Comparison of ENCODE assay signal across 8 mouse cellular contexts in the genomic region with DNA sequence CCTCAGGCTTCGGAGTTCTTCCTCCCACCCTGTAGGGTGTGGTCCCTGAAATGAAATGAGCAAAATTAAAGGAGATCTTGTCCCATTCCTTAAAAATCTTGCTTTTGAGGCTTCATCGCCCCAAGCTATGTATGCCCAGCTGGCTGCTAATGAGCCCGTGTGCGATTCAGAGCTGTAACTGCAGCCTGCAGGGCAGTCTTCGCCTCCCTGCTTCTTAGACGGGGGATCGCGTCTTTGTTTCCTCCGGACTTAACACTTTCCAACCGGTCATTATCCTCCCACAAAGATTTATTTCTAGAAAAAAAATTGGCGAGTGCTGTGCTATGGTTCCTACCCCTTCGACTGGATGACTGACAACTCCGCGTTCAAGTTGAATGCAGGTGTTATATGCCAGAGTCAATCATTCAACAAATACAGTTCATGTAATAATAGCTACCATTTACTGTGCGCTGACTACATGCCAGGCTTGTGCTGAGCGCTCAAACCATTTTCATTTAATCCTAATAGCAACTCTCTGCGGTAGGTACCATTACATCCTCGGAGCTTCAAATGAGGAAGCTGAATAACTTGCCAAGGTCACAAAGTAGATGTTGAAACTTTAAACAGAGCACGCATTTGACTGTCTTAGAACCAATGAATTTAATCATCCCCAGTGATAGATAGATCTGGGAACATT. TPM values are rescaled to one million over a fixed set of nuclear protein-coding genes. Genes with fewer than 3 reads are reported as not detected.
DNase-seq lines count a peak whose midpoint lies in the region; ATAC-seq and TF ChIP-seq lines count a peak whose summit lies in the region.

No protein-coding gene starts in this region.

- 6% methylated on average over 19 of the region's 19 CpGs for WGBS in kidney, embryonic 14.5 days
- 1% methylated on average over 19 of the region's 19 CpGs for WGBS in forebrain, embryonic 16.5 days
- 4% methylated on average over 19 of the region's 19 CpGs for WGBS in lung, postnatal 0 days

- peak overlapping the region; percentile 99 for H3K27ac ChIP-seq in kidney, embryonic 14.5 days (ENCODE audit: low read depth, low read length)
- H3K27ac ChIP-seq in forebrain, embryonic 16.5 days (ENCODE audit: low read length) = peak overlapping the region; percentile 100
- peak overlapping the region; percentile 100 for H3K27ac ChIP-seq in lung, postnatal 0 days (ENCODE audit: low read length)

- H3K9me3 ChIP-seq in kidney, embryonic 14.5 days (ENCODE audit: control insufficient read depth, low read length) = no peaks in the 10 kb centered on the region
- H3K9me3 ChIP-seq in forebrain, embryonic 16.5 days (ENCODE audit: control insufficient read depth, low read length) = no peaks in the 10 kb centered on the region
- no peaks in the 10 kb centered on the region for H3K9me3 ChIP-seq in lung, postnatal 0 days (ENCODE audit: low read length)

- no peaks in the 10 kb centered on the region for H3K27me3 ChIP-seq in kidney, embryonic 14.5 days (ENCODE audit: control insufficient read depth, insufficient read depth, low read length)
- H3K27me3 ChIP-seq in forebrain, embryonic 16.5 days (replicated peaks; ENCODE audit: control insufficient read depth, insufficient read depth, low read length) = no peaks in the 10 kb centered on the region
- H3K27me3 ChIP-seq in lung, postnatal 0 days (replicated peaks; ENCODE audit: insufficient read depth, low read length) = no peaks in the 10 kb centered on the region

- no peak; the same call in 1 of the 2 replicates for TF ChIP-seq EP300 in lung, postnatal 0 days (IDR thresholded peaks at IDR 0.05)

- DNase-seq in kidney, adult 18-20 months = no peak
- peak; percentile 60 for DNase-seq in lung, postnatal 0 days (ENCODE audit: low spot score)
- no peak for DNase-seq in frontal cortex, postnatal 36 days (ENCODE audit: low spot score in 2 of 2)
- DNase-seq in cerebellum, postnatal 25 days = no peak
- DNase-seq in gastrocnemius, postnatal 25 days = no peak

- H3K4me1 ChIP-seq in kidney, embryonic 14.5 days (ENCODE audit: control insufficient read depth, insufficient read depth, low read length) = peaks cover 27% of the 10 kb centered on the region
- peaks cover 43% of the 10 kb centered on the region for H3K4me1 ChIP-seq in forebrain, embryonic 16.5 days (replicated peaks; ENCODE audit: control insufficient read depth, insufficient read depth, low read length)
- peaks cover 14% of the 10 kb centered on the region; the same call in 1 of the 2 replicates for H3K4me1 ChIP-seq in lung, postnatal 0 days (ENCODE audit: insufficient read depth, low read depth, low read length)

- H3K36me3 ChIP-seq in kidney, embryonic 14.5 days (ENCODE audit: control insufficient read depth, insufficient read depth, low read length) = no peaks in the 10 kb centered on the region
- no peaks in the 10 kb centered on the region for H3K36me3 ChIP-seq in forebrain, embryonic 16.5 days (ENCODE audit: control insufficient read depth, insufficient read depth)
- H3K36me3 ChIP-seq in lung, postnatal 0 days (ENCODE audit: insufficient read depth, low read length) = no peaks in the 10 kb centered on the region

- peak overlapping the region; percentile 91 for H3K4me2 ChIP-seq in kidney, embryonic 14.5 days (replicated peaks; ENCODE audit: low read depth, low read length)
- peak overlapping the region; percentile 89 for H3K4me2 ChIP-seq in forebrain, embryonic 16.5 days (ENCODE audit: low read length)
- peak overlapping the region; percentile 61 for H3K4me2 ChIP-seq in lung, postnatal 0 days (replicated peaks; ENCODE audit: low read depth, low read length)

- H3K4me3 ChIP-seq in kidney, embryonic 14.5 days (ENCODE audit: low read length) = peak overlapping the region; percentile 88
- peak overlapping the region; percentile 69 for H3K4me3 ChIP-seq in forebrain, embryonic 16.5 days (replicated peaks; ENCODE audit: low read length)
- H3K4me3 ChIP-seq in lung, postnatal 0 days (ENCODE audit: low read depth, low read length) = peak overlapping the region; percentile 78

- no peak for ATAC-seq in kidney, embryonic 14.5 days (ENCODE audit: low FRiP score, low TSS enrichment)
- ATAC-seq in activated CD4-positive, CD25-positive, alpha-beta regulatory T cell, adult 4 months = peak; percentile 3
- ATAC-seq in forebrain, embryonic 16.5 days = peak; percentile 24
- ATAC-seq in lung, postnatal 0 days = no peak

- H3K9ac ChIP-seq in kidney, embryonic 14.5 days (ENCODE audit: low read depth, low read length) = peak overlapping the region; percentile 76
- H3K9ac ChIP-seq in forebrain, embryonic 16.5 days (replicated peaks; ENCODE audit: low read depth, low read length) = peak overlapping the region; percentile 88
- peak overlapping the region; percentile 80 for H3K9ac ChIP-seq in lung, postnatal 0 days (replicated peaks; ENCODE audit: low read depth)

- TF ChIP-seq CTCF in lung, postnatal 0 days (IDR thresholded peaks at IDR 0.05) = no peak

RNA-seq across cellular contexts. Expression of a gene that starts 0.9 kb away (rescaled TPM):
- 45.6 and 76.7 TPM in 2 replicates for polyA plus RNA-seq in kidney, embryonic 14.5 days (2014; fragmentation: Nextera tagmentation; extraction: Ambion mirVana)
- polyA plus RNA-seq in activated CD4-positive, CD25-positive, alpha-beta regulatory T cell, adult 4 months (2017; shearing (Covaris generic)) = 100 to 1,000 TPM; 373 to 385 TPM
- polyA plus RNA-seq in forebrain, embryonic 16.5 days (2015; fragmentation: Nextera tagmentation; extraction: Ambion mirVana) = 77.5 and 80.8 TPM in 2 replicates
- polyA plus RNA-seq in lung, postnatal 0 days (2015; fragmentation: Nextera tagmentation; extraction: Ambion mirVana) = 66.8 and 66.9 TPM in 2 replicates
- 10 to 100 TPM; 20.5 to 24.6 TPM for total RNA-seq in gastrocnemius, postnatal 25 days (2021)

RNA-seq across cellular contexts. Expression of a gene that starts 50.7 kb away (rescaled TPM):
- polyA plus RNA-seq in kidney, embryonic 14.5 days (2014; fragmentation: Nextera tagmentation; extraction: Ambion mirVana) = 64.6 and 82.5 TPM in 2 replicates
- 100 to 1,000 TPM; 104 to 109 TPM for polyA plus RNA-seq in activated CD4-positive, CD25-positive, alpha-beta regulatory T cell, adult 4 months (2017; shearing (Covaris generic))
- 72.3 and 85.2 TPM in 2 replicates for polyA plus RNA-seq in forebrain, embryonic 16.5 days (2015; fragmentation: Nextera tagmentation; extraction: Ambion mirVana)
- 39.0 and 39.1 TPM in 2 replicates for polyA plus RNA-seq in lung, postnatal 0 days (2015; fragmentation: Nextera tagmentation; extraction: Ambion mirVana)
- 10 to 100 TPM in 1 of 2 experiments, 1 to 10 TPM in 1; 9.5 to 10.5 TPM for total RNA-seq in gastrocnemius, postnatal 25 days (2021)

Comparison
In these comparisons a context has a peak if more than half of its experiments do, and no peak if none do; other contexts are left out.
1. ATAC-seq: peak in activated CD4-positive, CD25-positive, alpha-beta regulatory T cell, adult 4 months (single experiment) and forebrain, embryonic 16.5 days (single experiment); none in kidney, embryonic 14.5 days (single experiment) and lung, postnatal 0 days (single experiment).
2. Peak in every context shown above with its lines, with median percentiles within 50 percentile points of each other: H3K27ac ChIP-seq, H3K4me2 ChIP-seq, H3K4me3 ChIP-seq and H3K9ac ChIP-seq.